Mouse (Mus musculus) monocyte, adult 5-6 weeks (primary cell): ENCODE results near the gene Magi2. TPM values are rescaled to one million over a fixed set of nuclear protein-coding genes. Genes with fewer than 3 reads are reported as not detected.
"Not testable (repeated sequence)": the region's sequence is repeated elsewhere in the genome, so short reads cannot be mapped to it uniquely, and the experiment has no call there.

Experiments
- ATAC-seq: fragments of 153-309, 156-312 bp; replicated peaks from 2 replicates; pipeline ENCODE4 v1.8.0; 2017; ENCODE audit warnings: mild to moderate bottlenecking; ENCODE audit not compliant: low TSS enrichment, insufficient number of reproducible peaks, severe bottlenecking, poor library complexity, low FRiP score
- total RNA-seq: library from RNA; stranded (forward); fragments of 200-1000, 200-491, 200-594 nt; gene quantifications from 3 replicates; pipeline ENCODE4 v1.2.3, GENCODE M21; 2017

Gene Magi2
- total RNA-seq, 1 experiment from 2014 or later: 1.5 TPM

GRCm38 (mm10) chr5:20508609-20509008 lies 1281.8 kb downstream of the Magi2 start:
- no peak for ATAC-seq

GRCm38 (mm10) chr5:20509606-20510005 lies 1282.8 kb downstream of the Magi2 start:
- no peak for ATAC-seq

DNA sequence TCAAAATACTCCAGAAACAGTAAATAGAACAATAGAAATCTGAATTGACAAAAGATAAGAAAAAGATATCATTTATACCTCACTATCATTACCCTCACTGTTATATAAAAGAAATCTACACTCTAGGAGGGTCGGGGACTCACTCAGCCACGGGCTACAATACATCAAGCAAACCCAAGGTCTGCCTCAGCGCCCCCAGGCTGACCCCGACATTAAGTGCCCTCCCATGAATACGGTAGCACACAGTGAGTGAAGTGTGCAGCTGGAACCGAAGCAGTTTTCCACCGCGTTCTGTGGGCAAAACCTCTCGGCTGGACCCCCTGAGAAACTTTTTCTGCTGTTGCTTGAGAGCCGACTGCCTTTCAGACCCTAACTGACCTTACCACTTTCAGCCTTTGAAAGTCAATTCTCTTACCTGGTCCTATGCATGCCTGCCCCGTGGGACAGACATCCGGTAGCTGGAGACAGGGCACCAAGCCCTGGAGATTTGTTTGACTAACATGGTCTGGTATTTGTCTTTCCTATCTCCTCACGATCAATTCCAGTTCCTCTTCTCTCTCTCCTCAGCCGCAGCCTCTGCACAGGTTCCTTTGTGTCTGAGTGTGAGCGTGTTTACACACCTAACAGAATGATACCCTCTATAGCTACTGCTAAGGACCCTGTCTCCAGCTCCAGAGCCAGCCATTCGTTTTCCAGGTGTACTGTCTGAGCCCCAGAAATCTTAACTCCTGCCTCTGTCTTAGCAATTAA lies 1285.7 kb downstream of the Magi2 start:
- ATAC-seq: no peak

DNA sequence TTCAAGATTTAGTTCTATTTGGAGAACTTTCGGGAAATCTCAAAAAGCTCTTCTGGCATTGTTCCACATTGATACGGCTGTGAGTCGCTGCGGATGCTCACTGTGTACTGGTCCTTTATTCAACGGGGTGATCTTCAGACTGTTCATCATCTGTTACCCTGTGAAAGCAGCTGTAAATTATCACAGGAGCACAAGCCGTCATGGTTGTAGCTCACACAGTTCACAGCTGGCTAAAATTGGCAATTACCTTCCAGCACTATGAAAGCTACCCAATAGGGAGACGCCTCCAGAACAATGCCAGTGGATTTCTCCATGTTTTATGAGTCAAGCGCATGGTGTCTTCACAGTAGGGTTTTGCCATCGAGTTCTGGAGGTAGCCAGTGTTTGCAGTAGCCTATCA lies 1294.8 kb downstream of the Magi2 start:
- no peak for ATAC-seq

DNA sequence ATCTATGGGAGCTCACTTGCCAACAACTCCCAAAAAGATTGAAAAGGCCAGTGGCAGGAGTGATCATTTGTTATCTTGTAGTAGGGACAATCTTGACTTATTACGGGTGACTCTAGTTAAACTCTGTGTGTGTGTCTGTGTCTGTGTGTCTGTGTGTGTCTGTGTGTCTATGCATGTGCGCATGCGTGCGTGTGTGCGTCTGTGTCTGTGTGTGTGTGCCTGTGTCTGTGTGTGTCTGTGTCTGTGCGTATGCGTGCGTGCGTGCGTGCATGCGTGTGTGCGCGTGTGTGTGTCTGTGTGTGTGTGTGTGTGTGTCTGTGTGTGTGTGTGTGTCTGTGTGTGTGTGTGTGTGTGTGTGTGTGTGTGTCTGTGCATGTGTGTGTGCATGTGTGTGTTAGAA lies 1295.2 kb downstream of the Magi2 start:
- ATAC-seq: no peak

GRCm38 (mm10) chr5:20523776-20524175 lies 1296.9 kb downstream of the Magi2 start:
- no peak for ATAC-seq

GRCm38 (mm10) chr5:20526588-20526987 lies 1299.8 kb downstream of the Magi2 start:
- not testable (repeated sequence) for ATAC-seq

- ATAC-seq: no peak
These were observed 1309.7 kb downstream of the Magi2 start for GRCm38 (mm10) chr5:20536544-20536943.

- ATAC-seq: no peak
These were observed 1310.7 kb downstream of the Magi2 start for GRCm38 (mm10) chr5:20537369-20538022.

DNA sequence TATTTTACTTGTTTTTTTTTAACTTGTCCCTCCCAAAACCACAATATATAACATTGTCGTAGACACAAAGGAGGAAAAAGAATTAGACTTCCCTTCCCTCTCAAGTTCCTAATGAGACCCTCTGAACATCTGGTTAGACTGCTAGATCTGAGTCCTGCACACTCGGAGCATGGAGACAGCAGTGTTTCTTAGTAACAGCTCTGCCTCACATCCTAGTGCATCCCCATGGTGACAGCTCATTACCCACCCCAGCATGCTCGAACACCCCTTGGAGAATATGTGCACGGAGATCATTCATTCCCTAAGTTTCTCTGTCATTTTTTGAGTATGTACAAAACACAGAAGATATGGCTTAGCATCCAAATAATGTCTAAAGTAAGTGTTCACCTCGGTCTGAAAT lies 1317.5 kb downstream of the Magi2 start:
- ATAC-seq: no peak

DNA sequence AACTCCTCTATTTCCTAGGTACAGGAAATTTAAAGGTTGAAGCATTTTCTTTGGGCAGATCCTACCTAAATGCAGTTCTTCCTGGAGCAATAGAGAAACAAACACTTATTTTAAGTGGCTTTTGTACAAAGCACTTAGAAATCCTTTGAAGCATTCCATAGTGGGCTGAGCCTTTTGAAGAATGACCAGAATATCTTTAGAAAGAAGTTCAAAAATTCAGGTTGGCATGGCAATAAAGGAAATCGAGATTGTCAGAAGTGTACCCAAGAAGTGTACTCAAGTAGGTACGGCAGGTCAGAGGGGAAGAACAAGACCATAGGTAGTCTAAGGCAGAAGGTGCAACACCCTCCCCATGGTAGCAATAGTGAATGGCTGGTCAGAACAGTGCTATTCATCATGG lies 1332.5 kb downstream of the Magi2 start:
- no peak for ATAC-seq

- ATAC-seq: no peak
These were observed 1333.0 kb downstream of the Magi2 start for GRCm38 (mm10) chr5:20559821-20560220.

DNA sequence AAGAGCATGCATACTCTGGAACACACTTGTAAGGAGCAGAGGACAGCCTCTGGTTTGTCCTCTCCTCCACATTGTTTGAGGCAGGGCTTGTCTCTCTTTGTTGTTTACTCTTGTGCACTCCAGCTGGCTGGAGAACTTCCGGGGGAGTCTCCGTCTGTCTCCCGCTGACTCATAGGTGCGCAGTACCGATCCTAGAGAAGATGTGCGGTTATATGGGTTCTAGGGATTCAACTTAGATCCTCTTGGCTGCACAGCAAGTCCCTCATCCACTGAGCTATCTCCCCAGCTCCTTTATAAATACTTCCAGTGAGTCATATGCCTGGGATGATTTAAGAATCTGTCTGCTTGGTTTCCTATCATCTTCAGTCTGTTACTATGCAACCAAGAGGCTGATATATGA lies 1341.6 kb downstream of the Magi2 start:
- ATAC-seq: no peak

GRCm38 (mm10) chr5:20568966-20569365 lies 1342.1 kb downstream of the Magi2 start:
- ATAC-seq: no peak

GRCm38 (mm10) chr5:20574816-20575215 lies 1348.0 kb downstream of the Magi2 start:
- no peak for ATAC-seq

- ATAC-seq: no peak
These were observed 1349.0 kb downstream of the Magi2 start for GRCm38 (mm10) chr5:20575798-20576197.

DNA sequence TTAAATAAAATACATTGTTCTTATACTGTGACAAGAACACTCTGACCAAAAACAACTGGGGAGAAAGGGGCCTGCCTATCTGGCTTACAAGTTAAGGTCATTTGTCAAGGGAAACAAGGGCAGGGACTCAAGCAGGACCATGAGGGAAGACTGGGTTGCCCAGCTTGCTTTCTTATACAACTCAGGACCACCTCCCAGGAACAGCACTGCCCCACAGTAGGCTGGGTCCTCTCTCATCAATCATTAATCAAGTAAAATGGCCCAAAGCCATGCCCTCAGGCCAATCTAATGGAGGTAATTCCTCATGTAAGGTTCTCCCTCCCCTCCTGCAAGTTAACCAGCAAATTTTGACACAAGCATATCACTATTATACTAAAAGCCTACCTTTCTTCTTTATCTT lies 1349.4 kb downstream of the Magi2 start:
- ATAC-seq: no peak

DNA sequence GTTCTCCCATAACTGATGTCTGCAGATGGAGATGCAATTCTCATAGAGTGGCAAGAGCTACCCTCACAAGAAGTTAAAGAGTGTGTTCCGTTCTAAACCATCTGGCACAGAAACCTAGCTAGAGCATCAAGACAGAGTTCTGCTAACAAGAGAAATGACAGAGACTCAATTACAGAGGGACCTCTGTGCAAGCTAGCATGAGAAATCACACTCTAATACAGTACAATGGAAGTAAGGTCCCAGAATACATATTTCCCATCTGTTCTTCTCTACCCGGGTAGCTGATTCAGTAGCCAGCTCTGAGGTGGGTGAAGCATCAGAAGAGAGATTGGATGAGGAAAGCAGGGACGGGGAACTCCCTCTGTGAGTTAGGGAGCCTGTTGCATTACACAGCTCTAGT lies 1351.8 kb downstream of the Magi2 start:
- ATAC-seq: no peak

DNA sequence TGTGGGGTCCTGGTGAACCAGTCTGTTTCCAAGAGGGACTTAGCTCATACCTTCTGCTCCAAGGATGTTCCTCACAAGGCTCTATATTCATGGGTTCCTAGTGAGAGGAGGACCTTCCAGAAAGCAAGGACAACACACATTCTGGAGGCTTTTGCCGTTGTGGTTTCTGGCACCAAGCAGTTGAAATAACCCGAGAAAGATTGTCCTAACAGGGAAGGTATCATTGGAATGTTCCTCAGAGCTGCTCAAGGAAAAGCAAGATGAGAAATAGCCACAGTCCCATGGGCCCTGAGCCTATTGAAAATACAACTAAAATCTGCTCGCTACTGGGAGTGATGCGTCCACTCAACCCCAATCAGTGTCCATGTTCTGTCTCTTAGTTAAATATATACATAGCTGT lies 1353.8 kb downstream of the Magi2 start:
- ATAC-seq: no peak

DNA sequence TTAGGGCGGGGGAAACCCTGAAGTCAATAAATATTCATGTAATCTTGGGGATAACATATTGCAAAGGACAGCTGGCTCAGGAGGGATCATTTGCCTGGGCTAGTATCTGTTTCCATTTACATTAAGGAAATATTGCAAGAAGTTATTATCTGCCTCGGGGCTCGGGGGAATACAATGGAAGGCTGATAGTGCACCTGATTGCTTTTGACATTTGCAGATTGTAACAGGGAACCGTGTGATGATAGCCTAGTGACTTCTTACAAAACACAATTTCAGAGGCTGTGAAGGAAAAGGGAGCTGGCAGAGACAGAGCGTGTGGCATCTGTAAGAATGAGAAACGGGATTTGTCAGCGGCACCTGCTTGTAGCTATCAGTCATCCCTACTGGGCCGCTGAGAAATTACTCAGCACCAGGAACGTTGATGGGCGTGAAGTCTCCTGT lies 1356.2 kb downstream of the Magi2 start:
- ATAC-seq: no peak
